Mouse (Mus musculus) intestine, embryonic 14.5 days (tissue): ENCODE measurements at regions not wholly inside any gene's neighbourhood (a gene's known extent, or its start where the extent isn't known, plus 50 kb on each side); places are given as distances from the start of the nearest gene placed in this dataset.

Source experiments
- ATAC-seq: fragments of 200-750 bp; cut with Nextera tagmentation; replicated peaks from 2 replicates; pipeline ENCODE4 v1.8.0; 2017; ENCODE audit warnings: low read depth, moderate number of reproducible peaks, moderate TSS enrichment, moderate library complexity; ENCODE audit not compliant: low FRiP score, low TSS enrichment
- DNase-seq: peaks from one replicate; pipeline ENCODE4 v3.0.0-alpha.2; 2018; ENCODE audit warnings: low spot score
- H3K27ac ChIP-seq: fragments of 300-500 bp; sonication (generic); 2 replicates; pipeline ENCODE4 v1.5.1; 2014; ENCODE audit warnings: low read depth, mild to moderate bottlenecking, control low read depth
- H3K27me3 ChIP-seq: fragments of 300-500 bp; sonication (generic); replicated peaks from 2 replicates; pipeline ENCODE4 v1.6.1; 2014; ENCODE audit warnings: low read length, control low read depth; ENCODE audit not compliant: control insufficient read depth, insufficient read depth
- H3K36me3 ChIP-seq: fragments of 300-500 bp; sonication (generic); 2 replicates; pipeline ENCODE4 v1.6.1; 2014; ENCODE audit warnings: low read length, control low read depth; ENCODE audit not compliant: control insufficient read depth, insufficient read depth
- H3K4me1 ChIP-seq: fragments of 300-500 bp; sonication (generic); replicated peaks from 2 replicates; pipeline ENCODE4 v1.6.1; 2014; ENCODE audit warnings: low read length, control low read depth, mixed read lengths; ENCODE audit not compliant: control insufficient read depth, insufficient read depth
- H3K4me2 ChIP-seq: fragments of 300-500 bp; sonication (generic); 2 replicates; pipeline ENCODE4 v1.6.1; 2014; ENCODE audit warnings: low read length
- H3K4me3 ChIP-seq: fragments of 300-500 bp; sonication (generic); 2 replicates; pipeline ENCODE4 v1.5.1; 2014; ENCODE audit warnings: low read depth, low read length, control low read depth, mixed read lengths
- H3K9ac ChIP-seq: fragments of 300-500 bp; sonication (generic); 2 replicates; pipeline ENCODE4 v1.6.1; 2014; ENCODE audit warnings: mild to moderate bottlenecking, low read length
- H3K9me3 ChIP-seq: fragments of 300-500 bp; sonication (generic); 2 replicates; pipeline ENCODE4 v1.6.1; 2016; ENCODE audit warnings: low read length, control low read depth; ENCODE audit not compliant: control insufficient read depth
- WGBS: fragments of 180-500 bp; shearing (Covaris S2); extraction: QIAGEN DNeasy Blood & Tissue Kit; methylation state at CpG from one replicate; pipeline ENCODE4 v1.1.7; 2014; 5-methylcytosine and 5-hydroxymethylcytosine counted together

DNA sequence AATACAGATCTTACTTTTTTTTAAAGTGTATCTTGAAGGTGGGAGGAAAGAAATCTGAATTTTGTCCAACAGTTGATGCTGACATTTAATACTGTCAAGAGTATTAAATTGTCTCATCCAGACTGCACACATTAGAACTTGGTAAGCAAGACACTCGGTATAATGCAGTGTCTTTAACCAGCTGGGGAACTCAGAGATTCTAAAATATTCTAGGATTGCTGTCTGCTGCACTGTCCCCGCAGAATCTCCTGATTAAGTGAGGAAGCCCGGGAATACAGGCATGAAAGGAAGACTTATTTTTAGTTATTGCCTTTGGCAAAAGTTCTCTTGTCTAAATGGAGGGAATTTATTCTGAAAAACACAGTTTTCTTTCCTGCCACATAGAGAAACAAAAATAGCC lies 212.9 kb upstream of the Atp2b1 start:
- Histone ChIP-seq H3K27me3 (no peaks in the 10 kb centered on the region), H3K4me2 (no peak overlapping the region), H3K4me3 (no peak overlapping the region), H3K27ac (no peak overlapping the region), H3K36me3 (no peaks in the 10 kb centered on the region), H3K9me3 (no peaks in the 10 kb centered on the region), H3K4me1 (no peaks in the 10 kb centered on the region), H3K9ac (no peak overlapping the region)
- 45% methylated on average over 3 of the region's 3 CpGs for WGBS
- no peak for DNase-seq
- no peak for ATAC-seq

DNA sequence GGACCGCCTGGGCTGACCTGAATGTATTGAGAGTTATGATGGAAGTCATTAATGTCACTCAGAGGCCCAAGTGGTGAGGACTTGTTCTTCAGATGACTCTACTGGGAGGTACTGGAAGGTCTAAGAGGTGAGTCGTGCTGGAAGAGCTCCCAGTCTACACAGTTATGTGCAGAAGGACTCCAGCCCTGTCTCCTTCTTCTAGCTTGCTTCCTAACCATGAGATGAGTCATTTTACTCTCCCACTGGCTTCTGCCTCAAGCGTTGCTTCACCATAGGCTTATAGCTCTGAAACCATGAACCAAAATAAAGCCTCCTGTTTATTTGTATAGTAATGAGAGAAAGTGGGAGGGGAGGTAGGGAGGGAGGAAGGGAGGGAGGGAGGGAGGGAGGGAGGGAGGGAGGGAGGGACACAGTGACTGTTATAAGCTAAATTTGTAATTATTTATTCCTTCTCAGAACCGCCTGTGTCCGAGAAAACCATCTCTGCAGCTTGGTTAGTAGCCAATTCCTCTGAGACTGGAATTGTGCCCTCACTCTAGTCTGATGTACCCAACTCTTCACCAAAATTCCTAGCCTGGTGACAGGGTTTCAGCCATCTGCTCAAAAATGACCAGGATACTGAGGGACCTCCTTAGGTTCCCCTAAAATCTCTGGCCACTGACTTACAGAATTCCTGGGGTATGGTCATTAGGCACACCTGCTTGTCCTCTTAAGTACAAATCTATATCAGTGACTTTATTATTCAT lies 211.6 kb upstream of the Atp2b1 start:
- Histone ChIP-seq H3K27ac (no peak overlapping the region), H3K4me2 (no peak overlapping the region), H3K4me3 (no peak overlapping the region), H3K9ac (no peak overlapping the region), H3K27me3 (no peaks in the 10 kb centered on the region), H3K36me3 (no peaks in the 10 kb centered on the region), H3K9me3 (no peaks in the 10 kb centered on the region), H3K4me1 (no peaks in the 10 kb centered on the region)
- 78% methylated on average over 5 of the region's 5 CpGs for WGBS
- ATAC-seq (no peak), DNase-seq (no peak)

DNA sequence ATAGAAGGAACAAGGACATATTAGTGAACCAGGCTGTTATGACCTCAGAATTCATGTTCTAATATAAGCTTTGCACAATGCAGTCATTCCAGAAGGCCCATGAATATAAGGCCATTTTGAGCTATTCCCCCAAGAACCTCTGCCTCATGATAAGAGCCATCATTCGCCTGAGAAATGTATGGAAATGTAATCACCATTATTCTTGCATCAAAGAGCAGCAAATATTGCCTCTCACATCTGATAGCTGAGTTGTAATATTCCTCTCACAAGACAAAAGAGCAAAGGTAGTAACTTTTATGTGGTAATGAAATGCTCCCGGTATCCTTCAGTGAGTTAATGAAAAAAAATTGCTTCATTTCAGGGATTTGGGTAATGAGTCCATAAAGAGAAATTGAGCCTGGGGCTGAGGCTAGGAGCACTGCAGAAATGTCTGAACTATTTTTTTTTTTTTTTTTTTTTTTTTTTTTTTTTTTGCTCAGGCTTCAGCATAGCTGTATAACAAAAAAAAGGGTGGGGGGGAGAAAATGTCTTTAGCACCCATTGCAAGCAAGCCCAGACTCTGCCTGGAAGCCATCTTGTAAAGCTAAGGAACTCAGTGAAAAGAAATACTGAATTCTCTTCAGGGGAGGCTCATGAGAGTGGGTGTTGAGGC lies 210.4 kb upstream of the Atp2b1 start:
- no peak overlapping the region for H3K27ac ChIP-seq
- no peaks in the 10 kb centered on the region for H3K36me3 ChIP-seq
- ATAC-seq, result no peak
- no peak overlapping the region for H3K9ac ChIP-seq
- no peaks in the 10 kb centered on the region for H3K4me1 ChIP-seq
- no peaks in the 10 kb centered on the region for H3K27me3 ChIP-seq
- no peak overlapping the region for H3K4me2 ChIP-seq
- no peak for DNase-seq
- WGBS, result 85% methylated on average over 2 of the region's 2 CpGs
- H3K4me3 ChIP-seq, result no peak overlapping the region
- H3K9me3 ChIP-seq, result no peaks in the 10 kb centered on the region

DNA sequence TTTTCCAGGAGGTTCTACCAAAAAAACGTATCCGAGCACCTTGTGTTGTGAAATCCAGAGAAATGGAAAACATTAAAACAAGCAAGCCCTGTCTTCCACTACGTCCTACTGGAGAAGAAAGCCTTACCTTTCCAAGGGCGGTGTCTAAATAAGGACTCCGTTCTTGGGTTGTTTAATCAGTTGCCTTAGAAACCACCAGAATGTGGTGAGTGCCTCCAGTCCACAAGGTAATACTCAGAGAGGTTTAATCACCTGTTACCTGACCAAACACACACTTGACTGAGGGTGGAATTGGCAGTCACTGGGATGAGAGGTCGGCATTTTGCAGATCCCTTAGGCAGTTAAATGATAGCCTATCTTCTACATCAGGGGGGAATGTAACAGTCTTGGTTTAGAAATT lies 209.6 kb upstream of the Atp2b1 start:
- Histone ChIP-seq H3K9me3 (no peaks in the 10 kb centered on the region), H3K27ac (no peak overlapping the region), H3K4me2 (no peak overlapping the region), H3K36me3 (no peaks in the 10 kb centered on the region), H3K9ac (no peak overlapping the region), H3K27me3 (no peaks in the 10 kb centered on the region), H3K4me3 (no peak overlapping the region), H3K4me1 (no peaks in the 10 kb centered on the region)
- 69% methylated on average over 6 of the region's 6 CpGs for WGBS
- DNase-seq (no peak), ATAC-seq (no peak)

DNA sequence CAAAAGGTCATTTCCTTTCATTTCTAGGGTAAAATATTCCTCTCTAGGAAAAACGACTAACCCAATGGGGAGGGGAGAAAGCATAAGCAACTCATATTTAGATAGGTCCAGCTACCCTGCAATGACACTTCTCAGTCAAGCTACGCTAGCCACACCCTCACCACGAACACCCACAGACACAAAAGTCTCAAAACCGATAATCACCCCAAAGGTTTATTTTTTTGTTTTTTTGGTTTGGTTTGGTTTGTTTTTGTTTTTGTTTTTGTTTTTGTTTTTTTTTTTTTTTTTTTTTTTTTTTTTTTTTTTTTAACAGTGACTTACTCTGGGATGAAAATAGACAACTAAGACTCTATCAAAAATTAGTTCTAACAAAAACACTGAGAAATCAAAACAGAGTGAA lies 196.3 kb upstream of the Atp2b1 start:
- no peaks in the 10 kb centered on the region for H3K4me1 ChIP-seq
- no peaks in the 10 kb centered on the region for H3K9me3 ChIP-seq
- ATAC-seq (no peak), DNase-seq (no peak)
- H3K36me3 ChIP-seq, result no peaks in the 10 kb centered on the region
- 87% methylated on average over 4 of the region's 4 CpGs for WGBS
- no peak overlapping the region for H3K4me3 ChIP-seq
- no peak overlapping the region for H3K9ac ChIP-seq
- no peak overlapping the region for H3K4me2 ChIP-seq
- H3K27me3 ChIP-seq, result no peaks in the 10 kb centered on the region
- H3K27ac ChIP-seq, result no peak overlapping the region

DNA sequence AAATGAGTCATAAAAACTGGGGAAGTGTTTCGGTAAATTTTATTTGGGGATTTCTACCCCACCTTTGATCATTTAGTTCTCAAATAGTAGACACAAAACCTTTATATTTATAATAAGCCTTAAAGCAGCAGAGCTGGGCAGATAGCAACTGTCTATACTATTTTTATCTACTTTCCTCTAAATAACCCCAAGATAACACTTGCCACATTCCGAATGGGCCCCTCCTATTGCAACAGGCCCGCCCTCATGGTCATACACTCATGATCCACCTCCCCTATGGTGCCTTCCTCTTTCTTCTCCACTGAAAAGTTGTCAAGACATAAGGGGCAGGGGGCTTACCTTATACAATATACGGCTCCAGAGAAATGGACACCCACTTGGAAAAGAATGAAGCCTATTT lies 195.5 kb upstream of the Atp2b1 start:
- H3K27ac ChIP-seq, result no peak overlapping the region
- WGBS, result 86% methylated on average over 4 of the region's 4 CpGs
- H3K4me2 ChIP-seq, result no peak overlapping the region
- no peak overlapping the region for H3K4me3 ChIP-seq
- no peaks in the 10 kb centered on the region for H3K27me3 ChIP-seq
- H3K36me3 ChIP-seq, result no peaks in the 10 kb centered on the region
- H3K4me1 ChIP-seq, result no peaks in the 10 kb centered on the region
- no peak overlapping the region for H3K9ac ChIP-seq
- no peaks in the 10 kb centered on the region for H3K9me3 ChIP-seq
- ATAC-seq, result no peak
- DNase-seq, result no peak

DNA sequence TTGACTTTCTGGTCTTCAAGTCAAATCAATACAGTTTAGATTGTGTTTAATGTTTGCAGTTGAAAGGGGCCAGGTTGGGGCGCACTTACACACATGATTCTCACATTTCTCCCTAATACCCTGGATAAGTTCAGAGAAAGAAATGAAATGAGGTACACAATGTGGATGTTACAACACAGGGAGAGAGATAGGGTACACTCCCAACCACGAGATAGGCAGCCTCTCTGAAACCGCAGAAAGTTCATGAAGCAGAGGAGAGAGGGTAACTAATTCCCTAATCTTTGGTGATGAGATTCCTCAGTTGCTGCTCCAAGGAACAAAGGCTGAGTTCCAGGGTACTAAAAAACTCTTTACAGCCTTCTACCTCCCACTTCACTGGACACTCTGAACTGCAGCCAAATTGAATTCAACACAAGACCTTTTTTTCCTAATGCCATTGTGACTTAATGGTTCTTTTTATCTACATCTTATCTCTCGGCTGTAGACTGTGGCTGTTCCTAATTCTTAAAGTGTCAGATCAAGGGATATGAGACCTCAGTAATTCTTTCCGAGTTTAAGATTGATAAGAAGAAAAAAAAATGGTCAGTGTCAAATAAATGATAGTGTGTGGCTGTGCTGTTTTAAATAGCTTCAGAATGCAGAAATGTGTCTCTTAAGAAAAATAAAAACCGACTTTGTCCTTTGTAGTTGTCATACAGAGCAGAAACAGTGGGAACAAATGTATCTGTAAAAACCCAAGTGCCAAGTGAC lies 193.8 kb upstream of the Atp2b1 start:
- no peaks in the 10 kb centered on the region for H3K27me3 ChIP-seq
- WGBS, result 45% methylated on average over 6 of the region's 6 CpGs
- H3K27ac ChIP-seq, result no peak overlapping the region
- DNase-seq (no peak), ATAC-seq (no peak)
- H3K4me2 ChIP-seq, result no peak overlapping the region
- no peak overlapping the region for H3K4me3 ChIP-seq
- H3K4me1 ChIP-seq, result no peaks in the 10 kb centered on the region
- no peaks in the 10 kb centered on the region for H3K36me3 ChIP-seq
- no peaks in the 10 kb centered on the region for H3K9me3 ChIP-seq
- no peak overlapping the region for H3K9ac ChIP-seq

DNA sequence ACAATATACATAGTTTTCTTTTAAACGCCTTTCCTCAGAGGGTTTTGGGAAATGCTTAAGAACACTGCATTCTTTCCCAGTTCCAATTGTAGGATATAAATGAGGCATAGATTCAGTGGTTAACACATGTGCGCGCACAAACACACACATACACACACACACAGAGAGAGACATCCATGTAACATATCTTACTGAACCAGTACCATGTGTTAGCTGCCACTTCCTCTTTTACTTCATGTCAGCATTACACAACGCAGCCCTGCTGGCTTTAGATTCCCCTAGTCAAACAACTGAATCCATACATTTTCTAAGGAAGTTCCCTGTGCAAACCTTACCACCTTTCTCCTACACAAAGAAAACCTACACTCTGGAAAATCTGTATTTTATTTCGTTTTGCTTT lies 189.1 kb upstream of the Atp2b1 start:
- Histone ChIP-seq H3K4me1 (no peaks in the 10 kb centered on the region), H3K4me2 (no peak overlapping the region), H3K27me3 (no peaks in the 10 kb centered on the region), H3K9me3 (no peaks in the 10 kb centered on the region), H3K4me3 (no peak overlapping the region), H3K27ac (no peak overlapping the region), H3K36me3 (no peaks in the 10 kb centered on the region), H3K9ac (no peak overlapping the region)
- 83% methylated on average over 5 of the region's 5 CpGs for WGBS
- no peak for DNase-seq
- ATAC-seq, result no peak
